Mouse (Mus musculus) embryo, embryonic 11.5 days (tissue): ENCODE data around the gene Mpzl3.

Source experiments
- DNase-seq: peaks from one replicate; pipeline ENCODE4 v3.0.0-alpha.2; 2012; ENCODE audit warnings: low read depth, low spot score

The Mpzl3 gene

GRCm38 (mm10) chr9:45102528-45102927 is 47.5 kb downstream of the Mpzl3 start:
- no peak for DNase-seq

GRCm38 (mm10) chr9:45103211-45103979 is 48.4 kb downstream of the Mpzl3 start:
- no peak for DNase-seq

- DNase-seq: no peak
These were observed 50.8 kb downstream of the Mpzl3 start for GRCm38 (mm10) chr9:45105596-45106374.

GRCm38 (mm10) chr9:45115706-45116105 is 60.7 kb downstream of the Mpzl3 start:
- DNase-seq: no peak

GRCm38 (mm10) chr9:45116819-45117218 is 61.8 kb downstream of the Mpzl3 start:
- DNase-seq: no peak

GRCm38 (mm10) chr9:45117741-45118431 is 62.9 kb downstream of the Mpzl3 start, which contains the start of gene Scn2b:
Gene Scn2b, plus strand, starts transcription at chr9:45117782.
- DNase-seq: no peak

- DNase-seq: no peak
These were observed 63.6 kb downstream of the Mpzl3 start for GRCm38 (mm10) chr9:45118552-45118951.

GRCm38 (mm10) chr9:45119316-45119953 is 64.4 kb downstream of the Mpzl3 start:
- no peak for DNase-seq

GRCm38 (mm10) chr9:45119954-45120530 is 65.1 kb downstream of the Mpzl3 start:
- DNase-seq: no peak

GRCm38 (mm10) chr9:45120567-45120966 is 65.6 kb downstream of the Mpzl3 start:
- no peak for DNase-seq

- DNase-seq: no peak
These were observed 66.0 kb downstream of the Mpzl3 start for GRCm38 (mm10) chr9:45121001-45121400.

- peak; percentile 61 for DNase-seq
These were observed 66.8 kb downstream of the Mpzl3 start for GRCm38 (mm10) chr9:45121769-45122168.

- no peak for DNase-seq
These were observed 67.3 kb downstream of the Mpzl3 start for GRCm38 (mm10) chr9:45122209-45122761.

- DNase-seq: no peak
These were observed 70.2 kb downstream of the Mpzl3 start for GRCm38 (mm10) chr9:45125211-45125610.

- no peak for DNase-seq
These were observed 72.0 kb downstream of the Mpzl3 start for GRCm38 (mm10) chr9:45126941-45127340.
